Mouse (Mus musculus): ENCODE measurements around the gene Bfsp2. TPM values are rescaled to one million over a fixed set of nuclear protein-coding genes. Genes with fewer than 3 reads are reported as not detected.

Bfsp2 gene
- polyA plus RNA-seq, 1 experiment from 2014 or later: 0.24 TPM

DNA sequence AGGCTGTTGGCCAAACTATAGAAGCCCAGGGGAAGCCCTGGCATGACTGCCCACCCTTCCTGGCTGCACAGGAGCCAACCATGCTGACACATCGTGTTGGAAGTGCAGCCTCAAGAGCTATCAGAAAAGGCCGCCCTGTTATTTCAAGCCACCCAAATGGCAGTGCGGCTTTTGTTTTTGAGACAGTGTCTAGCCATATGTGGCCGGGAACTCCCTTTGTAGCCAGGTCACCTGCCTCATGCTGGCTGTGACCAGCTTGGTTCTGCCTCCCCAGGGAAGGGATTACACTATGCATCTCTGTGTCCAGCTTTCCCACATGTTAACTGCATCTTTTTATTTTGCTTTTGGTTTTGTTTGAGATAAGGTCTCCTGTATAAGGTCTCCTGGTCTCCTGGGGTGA is 99.7 kb downstream of the Bfsp2 start:
- no peaks in the 10 kb centered on the region for H3K9me3 ChIP-seq (ENCODE audit: control insufficient read depth, low read length)
- no peak for DNase-seq (ENCODE audit: low spot score)
- no peaks in the 10 kb centered on the region for H3K4me1 ChIP-seq (replicated peaks; ENCODE audit: control insufficient read depth, insufficient read depth, low read length)
- no peaks in the 10 kb centered on the region for H3K36me3 ChIP-seq (ENCODE audit: control insufficient read depth, insufficient read depth, low read length)
- 88% methylated on average over 4 of the region's 4 CpGs for WGBS
- no peak overlapping the region for H3K27ac ChIP-seq (ENCODE audit: low read depth)
- no peak overlapping the region for H3K4me3 ChIP-seq (ENCODE audit: low read depth, low read length)
- H3K27me3 ChIP-seq (replicated peaks; ENCODE audit: control insufficient read depth, insufficient read depth, low read length): no peaks in the 10 kb centered on the region
- no peak overlapping the region for H3K4me2 ChIP-seq (ENCODE audit: low read length)
- no peak overlapping the region for H3K9ac ChIP-seq (ENCODE audit: low read length)
- ATAC-seq (replicated peaks; ENCODE audit: low FRiP score, low TSS enrichment, low read depth): no peak

DNA sequence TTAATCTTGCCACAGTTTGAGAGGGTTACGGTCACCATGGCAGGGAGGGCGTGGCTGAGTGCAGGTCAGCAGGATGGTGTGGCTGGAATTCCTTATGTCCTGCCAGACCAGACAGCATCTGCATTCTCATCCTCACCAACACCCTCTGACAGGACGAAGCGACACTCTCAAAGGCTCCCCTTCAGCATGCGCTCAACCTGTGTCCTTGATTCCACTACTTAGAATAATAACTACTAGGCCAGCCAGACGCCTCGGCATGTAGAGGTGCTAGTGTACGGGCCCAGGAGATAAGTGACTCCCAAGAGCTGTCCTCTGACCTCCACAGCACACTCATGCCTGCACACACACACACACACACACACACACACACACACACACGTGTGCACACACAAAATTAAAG is 101.0 kb downstream of the Bfsp2 start:
- WGBS: 62% methylated on average over 9 of the region's 9 CpGs

GRCm38 (mm10) chr9:103378686-103379085 is 101.5 kb downstream of the Bfsp2 start:
- Histone ChIP-seq H3K27me3 (replicated peaks; ENCODE audit: control insufficient read depth, insufficient read depth, low read length) (no peaks in the 10 kb centered on the region), H3K9me3 (ENCODE audit: control insufficient read depth, low read length) (no peaks in the 10 kb centered on the region), H3K4me1 (replicated peaks; ENCODE audit: control insufficient read depth, insufficient read depth, low read length) (no peaks in the 10 kb centered on the region), H3K36me3 (ENCODE audit: control insufficient read depth, insufficient read depth, low read length) (no peaks in the 10 kb centered on the region), H3K4me2 (ENCODE audit: low read length) (no peak overlapping the region), H3K4me3 (ENCODE audit: low read depth, low read length) (no peak overlapping the region), H3K27ac (ENCODE audit: low read depth) (no peak overlapping the region), H3K9ac (ENCODE audit: low read length) (no peak overlapping the region)
- WGBS: 65% methylated on average over 10 of the region's 10 CpGs
- ATAC-seq (replicated peaks; ENCODE audit: low FRiP score, low TSS enrichment, low read depth) (no peak), DNase-seq (ENCODE audit: low spot score) (no peak)

More for the DNA sequence above, 101.0 kb downstream of the Bfsp2 start:
- H3K4me2 ChIP-seq (ENCODE audit: low read length): no peak overlapping the region
- no peak for ATAC-seq (replicated peaks; ENCODE audit: low FRiP score, low TSS enrichment, low read depth)
- H3K9me3 ChIP-seq (ENCODE audit: control insufficient read depth, low read length): no peaks in the 10 kb centered on the region
- H3K4me1 ChIP-seq (replicated peaks; ENCODE audit: control insufficient read depth, insufficient read depth, low read length): no peaks in the 10 kb centered on the region
- no peak overlapping the region for H3K27ac ChIP-seq (ENCODE audit: low read depth)
- no peak overlapping the region for H3K4me3 ChIP-seq (ENCODE audit: low read depth, low read length)
- no peak overlapping the region for H3K9ac ChIP-seq (ENCODE audit: low read length)
- H3K27me3 ChIP-seq (replicated peaks; ENCODE audit: control insufficient read depth, insufficient read depth, low read length): no peaks in the 10 kb centered on the region
- no peak for DNase-seq (ENCODE audit: low spot score)
- no peaks in the 10 kb centered on the region for H3K36me3 ChIP-seq (ENCODE audit: control insufficient read depth, insufficient read depth, low read length)

- WGBS: 69% methylated on average over 7 of the region's 7 CpGs
- no peak overlapping the region for H3K4me2 ChIP-seq (ENCODE audit: low read length)
- no peak overlapping the region for H3K9ac ChIP-seq (ENCODE audit: low read length)
- H3K27ac ChIP-seq (ENCODE audit: low read depth): no peak overlapping the region
- H3K4me3 ChIP-seq (ENCODE audit: low read depth, low read length): no peak overlapping the region
- DNase-seq (ENCODE audit: low spot score): no peak
- H3K27me3 ChIP-seq (replicated peaks; ENCODE audit: control insufficient read depth, insufficient read depth, low read length): no peaks in the 10 kb centered on the region
- peak; percentile 29; the same call in 1 of the 2 replicates for ATAC-seq (replicated peaks; ENCODE audit: low FRiP score, low TSS enrichment, low read depth)
- H3K4me1 ChIP-seq (replicated peaks; ENCODE audit: control insufficient read depth, insufficient read depth, low read length): no peaks in the 10 kb centered on the region
- no peaks in the 10 kb centered on the region for H3K9me3 ChIP-seq (ENCODE audit: control insufficient read depth, low read length)
- H3K36me3 ChIP-seq (ENCODE audit: control insufficient read depth, insufficient read depth, low read length): no peaks in the 10 kb centered on the region
Measured at GRCm38 (mm10) chr9:103376346-103377320, 103.6 kb downstream of the Bfsp2 start.

Other genes with a start within 250 kb of the Bfsp2 start
- gene Trf, start 250.0 kb downstream of the Bfsp2 start, polyA plus RNA-seq (2014; fragmentation: Nextera tagmentation; extraction: Ambion mirVana): 77.5 and 85.0 TPM in 2 replicates
- 1.1 TPM in 2 replicates for gene 1300017J02Rik, start 175.3 kb downstream of the Bfsp2 start, polyA plus RNA-seq (2014; fragmentation: Nextera tagmentation; extraction: Ambion mirVana)
- 68.9 and 74.6 TPM in 2 replicates for gene Topbp1, start 175.2 kb downstream of the Bfsp2 start, polyA plus RNA-seq (2014; fragmentation: Nextera tagmentation; extraction: Ambion mirVana)
- 85.0 and 99.1 TPM in 2 replicates for gene Cdv3, start 114.6 kb downstream of the Bfsp2 start, polyA plus RNA-seq (2014; fragmentation: Nextera tagmentation; extraction: Ambion mirVana)

Measured in intestine, embryonic 14.5 days (tissue).